Mouse (Mus musculus) MEL (cell line): ENCODE results near the gene Map1b. TPM values are rescaled to one million over a fixed set of nuclear protein-coding genes. Genes with fewer than 3 reads are reported as not detected.

ENCODE experiments used
- DNase-seq: peaks from one replicate; pipeline ENCODE4 v3.0.0; 2011; ENCODE audit warnings: low read depth, low spot score
- H3K27ac ChIP-seq: 2 replicates; pipeline ENCODE4 v1.5.1; 2012; ENCODE audit warnings: low read depth, mild to moderate bottlenecking, control low read depth, low read length, moderate library complexity; ENCODE audit not compliant: control insufficient read depth
- H3K27me3 ChIP-seq, 2 experiments: fragments of 150-350 bp in 1 of 2; sonication (generic) in 1 of 2; 2 replicates each; pipeline ENCODE4 v1.6.1; 2012; ENCODE audit warnings: low read length in 2 of 2, mild to moderate bottlenecking in 2 of 2, improper control_type of control experiment in 1 of 2, moderate library complexity in 1 of 2; ENCODE audit not compliant: insufficient read depth in 2 of 2, control insufficient read depth in 1 of 2
- H3K36me3 ChIP-seq, 2 experiments: 2 replicates each; pipeline ENCODE4 v1.6.1; 2012 to 2014; ENCODE audit warnings: low read length in 2 of 2, improper control_type of control experiment in 1 of 2, inconsistent platforms in 1 of 2, mild to moderate bottlenecking in 1 of 2; ENCODE audit not compliant: insufficient read depth in 2 of 2, control insufficient read depth in 1 of 2
- H3K4me1 ChIP-seq, 2 experiments: fragments of 150-350 bp in 1 of 2; sonication (generic) in 1 of 2; 2 replicates each; pipeline ENCODE4 v1.6.1; 2012; ENCODE audit warnings: low read length in 2 of 2, improper control_type of control experiment in 1 of 2, mild to moderate bottlenecking in 1 of 2; ENCODE audit not compliant: insufficient read depth in 2 of 2, control insufficient read depth in 1 of 2
- H3K4me3 ChIP-seq, 2 experiments: fragments of 150-350 bp in 1 of 2; sonication (generic) in 1 of 2; 2 replicates each; pipeline ENCODE4 v1.5.1; 2012; ENCODE audit warnings: low read depth in 2 of 2, low read length in 2 of 2, mild to moderate bottlenecking in 2 of 2, moderate library complexity in 2 of 2, control low read depth in 1 of 2, improper control_type of control experiment in 1 of 2; ENCODE audit not compliant: control insufficient read depth in 1 of 2, insufficient read depth in 1 of 2
- H3K79me2 ChIP-seq: 2 replicates; pipeline ENCODE4 v1.6.1; 2012; ENCODE audit warnings: mild to moderate bottlenecking, low read length, moderate library complexity; ENCODE audit not compliant: control insufficient read depth, poor library complexity, insufficient read depth
- H3K9ac ChIP-seq: 2 replicates; pipeline ENCODE4 v1.6.1; 2012; ENCODE audit warnings: low read depth, mild to moderate bottlenecking, control low read depth, low read length, moderate library complexity; ENCODE audit not compliant: control insufficient read depth, poor library complexity, severe bottlenecking
- H3K9me3 ChIP-seq: fragments of 150-350 bp; sonication (generic); replicated peaks from 2 replicates; pipeline ENCODE4 v1.6.1; 2012; ENCODE audit warnings: mild to moderate bottlenecking, low read length, improper control_type of control experiment, moderate library complexity; ENCODE audit not compliant: insufficient read depth
- BHLHE40 ChIP-seq: IDR thresholded peaks from 2 replicates; pipeline ENCODE4 v1.6.1; 2012; ENCODE audit warnings: low read depth, mild to moderate bottlenecking, inconsistent platforms, low read length, improper control_type of control experiment, borderline replicate concordance
- CHD2 ChIP-seq: IDR thresholded peaks from 2 replicates; pipeline ENCODE4 v1.6.1; 2011; ENCODE audit warnings: low read length, improper control_type of control experiment
- CTCF ChIP-seq, 3 experiments: IDR thresholded peaks in 2 of 3; conservative IDR thresholded peaks in 1 of 3; 2 replicates each; pipeline ENCODE4 v1.5.1; 2011 to 2012; ENCODE audit warnings: low read length in 3 of 3, low read depth in 2 of 3, mild to moderate bottlenecking in 2 of 3, improper control_type of control experiment in 1 of 3, inconsistent platforms in 1 of 3, mixed read lengths in 1 of 3, moderate library complexity in 1 of 3; ENCODE audit not compliant: control insufficient read depth in 1 of 3, insufficient read depth in 1 of 3, poor library complexity in 1 of 3, severe bottlenecking in 1 of 3
- ELF1 ChIP-seq: IDR thresholded peaks from 2 replicates; pipeline ENCODE4 v1.6.1; 2014; ENCODE audit warnings: low read depth, mild to moderate bottlenecking, inconsistent platforms, low read length, improper control_type of control experiment, moderate library complexity
- ETS1 ChIP-seq: IDR thresholded peaks from 2 replicates; pipeline ENCODE4 v1.6.1; 2012; ENCODE audit warnings: low read depth, mild to moderate bottlenecking, inconsistent platforms, low read length, improper control_type of control experiment, moderate library complexity
- MAX ChIP-seq: IDR thresholded peaks from 2 replicates; pipeline ENCODE4 v1.6.1; 2011; ENCODE audit warnings: low read length, improper control_type of control experiment
- MEF2A ChIP-seq: IDR thresholded peaks from 2 replicates; pipeline ENCODE4 v1.6.1; 2014; ENCODE audit warnings: low read depth, mild to moderate bottlenecking, inconsistent platforms, low read length, improper control_type of control experiment; ENCODE audit not compliant: poor library complexity, insufficient replicate concordance, severe bottlenecking; ENCODE audit errors: extremely low read depth
- MYB ChIP-seq: IDR thresholded peaks from 2 replicates; pipeline ENCODE4 v1.6.1; 2011; ENCODE audit warnings: mild to moderate bottlenecking, low read depth, low read length, improper control_type of control experiment
- NELFE ChIP-seq: IDR thresholded peaks from 2 replicates; pipeline ENCODE4 v1.6.1; 2011; ENCODE audit warnings: low read depth, low read length, improper control_type of control experiment
- NRF1 ChIP-seq: IDR thresholded peaks from 2 replicates; pipeline ENCODE4 v1.6.1; 2014; ENCODE audit warnings: low read depth, mild to moderate bottlenecking, inconsistent platforms, low read length, improper control_type of control experiment, moderate library complexity; ENCODE audit not compliant: poor library complexity, insufficient read depth, severe bottlenecking
- POLR2A ChIP-seq, 2 experiments: IDR thresholded peaks; 2 replicates each; pipeline ENCODE4 v1.6.1; 2011 to 2012; ENCODE audit warnings: low read length in 2 of 2, mild to moderate bottlenecking in 2 of 2, control low read depth in 1 of 2, improper control_type of control experiment in 1 of 2, low read depth in 1 of 2, moderate library complexity in 1 of 2; ENCODE audit not compliant: control insufficient read depth in 1 of 2, insufficient read depth in 1 of 2, poor library complexity in 1 of 2
- POLR2AphosphoS2 ChIP-seq: IDR thresholded peaks from 2 replicates; pipeline ENCODE4 v1.6.1; 2011; ENCODE audit warnings: low read length, improper control_type of control experiment
- TAL1 ChIP-seq: IDR thresholded peaks from 2 replicates; pipeline ENCODE4 v1.6.1; 2012; ENCODE audit warnings: mild to moderate bottlenecking, inconsistent platforms, low read length, moderate library complexity, mixed read lengths
- TBP ChIP-seq: IDR thresholded peaks from 2 replicates; pipeline ENCODE4 v1.8.0; 2011; ENCODE audit warnings: low read depth, low read length, improper control_type of control experiment
- TCF12 ChIP-seq: IDR thresholded peaks from 2 replicates; pipeline ENCODE4 v1.6.1; 2014; ENCODE audit warnings: low read depth, mild to moderate bottlenecking, inconsistent platforms, low read length, improper control_type of control experiment, moderate library complexity
- ZC3H11A ChIP-seq: IDR thresholded peaks from 2 replicates; pipeline ENCODE4 v1.6.1; 2012; ENCODE audit warnings: low read depth, mild to moderate bottlenecking, inconsistent platforms, low read length, improper control_type of control experiment
- ZMIZ1 ChIP-seq: IDR thresholded peaks from 2 replicates; pipeline ENCODE4 v1.6.1; 2012; ENCODE audit warnings: low read depth, mild to moderate bottlenecking, inconsistent platforms, low read length, improper control_type of control experiment, moderate library complexity
- polyA plus RNA-seq, 2 experiments: library from polyadenylated mRNA; stranded (reverse) in 1 of 2; unstranded in 1 of 2; fragments of >175 nt in 1 of 2; fragments of >200 nt in 1 of 2; gene quantifications; 2 replicates each; pipeline versions ENCODE4 v1.2.1 to v1.2.4; 2012; ENCODE audit warnings: low replicate concordance in 2 of 2, low read depth in 1 of 2; ENCODE audit not compliant: insufficient read length in 2 of 2, insufficient read depth in 1 of 2, missing spikeins in 1 of 2
- total RNA-seq: library from RNA; depleted of rRNA; stranded (reverse); fragments of 300-350 nt; gene quantifications from 2 replicates; pipeline ENCODE4 v1.2.3, GENCODE M21; 2012

Map1b gene
- total and polyA plus RNA-seq, 3 experiments, result not detected

GRCm38 (mm10) chr13:99448278-99448677, 68.1 kb downstream of the Map1b start:
- H3K9me3 ChIP-seq, result no peaks in the 10 kb centered on the region
- no peak for TF ChIP-seq CTCF (IDR thresholded peaks at IDR 0.05 in 2 of 3, conservative IDR thresholded peaks at IDR 0.05 in 1 of 3; ENCODE audit: control insufficient read depth in 1 of 3, insufficient read depth in 1 of 3, low read depth in 2 of 3, low read length in 3 of 3, poor library complexity in 1 of 3, severe bottlenecking in 1 of 3)
- TF ChIP-seq BHLHE40, result no peak
- no peak for TF ChIP-seq ZC3H11A
- TF ChIP-seq MAX, result no peak
- no peak for TF ChIP-seq POLR2AphosphoS2
- no peak for TF ChIP-seq ETS1
- TF ChIP-seq ELF1, result no peak
- no peak for TF ChIP-seq NRF1
- TF ChIP-seq CHD2, result no peak
- TF ChIP-seq MYB, result no peak
- no peak for TF ChIP-seq POLR2A (IDR thresholded peaks at IDR 0.05; ENCODE audit: control insufficient read depth in 1 of 2, insufficient read depth in 1 of 2, low read depth in 1 of 2, low read length in 2 of 2, poor library complexity in 1 of 2)
- no peak for TF ChIP-seq MEF2A
- TF ChIP-seq NELFE, result no peak
- no peak for TF ChIP-seq TBP
- no peak for TF ChIP-seq TCF12
- TF ChIP-seq, all 39 proteins: peak for 0
- H3K79me2 ChIP-seq, result no peaks in the 10 kb centered on the region
- no peaks in the 10 kb centered on the region; a peak in 1 of 4 replicates for H3K27me3 ChIP-seq
- no peak overlapping the region for H3K9ac ChIP-seq
- DNase-seq, result no peak
- H3K4me1 ChIP-seq, result no peaks in the 10 kb centered on the region
- H3K36me3 ChIP-seq, result no peaks in the 10 kb centered on the region
- no peak overlapping the region for H3K27ac ChIP-seq
- no peak overlapping the region for H3K4me3 ChIP-seq

- no peak overlapping the region for H3K4me3 ChIP-seq
Measured at GRCm38 (mm10) chr13:99447403-99448199, 68.7 kb downstream of the Map1b start.

More at GRCm38 (mm10) chr13:99447403-99448199, 68.7 kb downstream of the Map1b start:
- Histone ChIP-seq H3K4me1 (no peaks in the 10 kb centered on the region), H3K9ac (no peak overlapping the region), H3K27me3 (no peaks in the 10 kb centered on the region; a peak in 1 of 4 replicates), H3K36me3 (no peaks in the 10 kb centered on the region), H3K27ac (no peak overlapping the region), H3K9me3 (no peaks in the 10 kb centered on the region), H3K79me2 (no peaks in the 10 kb centered on the region)
- TF ChIP-seq ZMIZ1, result no peak
- TF ChIP-seq TAL1, result no peak
- no peak for DNase-seq
